Mouse (Mus musculus): ENCODE data around the gene Wipf1.

GRCm38 (mm10) chr2:73485236-73486119 lies 44.1 kb downstream of the Wipf1 start:
- TF ChIP-seq CTCF (IDR thresholded peaks at IDR 0.05; ENCODE audit: low read depth, low read length) (no peak), EP300 (IDR thresholded peaks at IDR 0.05; ENCODE audit: insufficient read depth, low read depth, low read length) (peak; percentile 76), POLR2A (IDR thresholded peaks at IDR 0.05; ENCODE audit: insufficient read depth, low read length) (no peak)
